Mouse (Mus musculus): ENCODE results near the gene Islr.

Gene Islr

DNA sequence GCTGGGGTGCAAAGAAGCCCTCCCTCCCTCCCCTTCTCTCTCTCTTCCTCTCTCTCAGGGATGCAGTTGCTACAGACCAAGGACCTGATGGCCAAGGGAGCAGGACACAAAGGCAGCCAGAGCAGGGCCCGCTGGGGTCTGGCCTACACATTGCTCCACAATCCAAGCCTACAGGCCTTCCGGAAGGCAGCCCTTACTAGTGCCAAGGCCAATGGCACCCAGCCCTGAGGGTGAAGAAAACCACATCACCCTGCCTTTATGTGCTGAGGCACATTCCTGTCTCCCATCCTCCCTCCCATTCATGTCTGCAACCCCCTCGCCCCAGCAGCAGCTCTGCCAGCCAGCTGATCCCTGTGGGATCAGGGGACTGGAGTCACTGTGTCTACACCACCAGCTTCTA is 51.0 kb downstream of the Islr start:
- DNase-seq (ENCODE audit: low read depth, low spot score): no peak

- DNase-seq (ENCODE audit: low read depth, low spot score): no peak
These were observed 53.3 kb downstream of the Islr start for GRCm38 (mm10) chr9:58150733-58151361.

GRCm38 (mm10) chr9:58148806-58149205 is 55.3 kb downstream of the Islr start:
- no peak for DNase-seq (ENCODE audit: low read depth, low spot score)

DNA sequence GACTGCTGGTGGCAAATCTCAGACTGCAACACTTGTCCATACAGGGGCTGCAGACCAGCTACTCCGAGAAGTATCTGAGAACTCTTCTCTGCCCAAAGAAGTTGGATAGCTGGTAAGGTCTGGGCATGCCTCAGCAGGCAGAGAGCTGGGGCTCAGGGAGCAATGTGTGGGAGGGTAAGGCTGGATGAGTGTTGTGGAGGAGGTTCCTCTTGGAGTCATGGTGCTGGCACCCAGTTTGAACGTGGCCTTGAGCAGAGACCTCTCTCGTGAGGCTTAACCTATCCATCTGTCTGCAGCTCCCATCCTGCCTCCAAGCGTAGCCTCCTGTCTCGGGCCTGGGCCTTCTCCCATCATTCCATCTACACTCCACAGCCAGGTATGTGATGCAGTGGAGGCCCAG is 58.7 kb downstream of the Islr start:
- no peak for DNase-seq (ENCODE audit: low read depth, low spot score)

- no peak for DNase-seq (ENCODE audit: low read depth, low spot score)
These were observed 59.4 kb downstream of the Islr start for GRCm38 (mm10) chr9:58144664-58145063.

GRCm38 (mm10) chr9:58143419-58143818 is 60.7 kb downstream of the Islr start:
- DNase-seq (ENCODE audit: low read depth, low spot score): no peak

DNA sequence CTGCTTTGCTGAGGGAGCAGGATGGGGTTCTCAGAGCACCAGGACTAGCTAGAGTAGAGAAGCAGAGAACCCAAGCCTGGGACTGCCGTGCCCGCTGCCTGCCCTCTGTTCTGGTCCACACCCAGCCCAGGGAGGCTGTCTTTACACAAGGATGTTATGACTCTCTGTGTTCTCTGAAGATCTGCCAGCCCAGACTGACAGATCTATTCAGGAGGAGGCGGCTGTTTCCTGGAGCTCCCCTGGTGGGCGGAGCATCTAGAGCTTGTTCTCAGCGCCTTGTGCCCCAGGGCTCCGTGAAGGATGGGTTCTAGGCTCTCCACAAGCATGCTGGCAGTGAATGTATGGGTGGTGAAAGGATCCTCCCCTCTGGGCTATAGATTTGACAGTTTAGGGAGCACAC is 64.2 kb downstream of the Islr start:
- DNase-seq (ENCODE audit: low read depth, low spot score): no peak

DNA sequence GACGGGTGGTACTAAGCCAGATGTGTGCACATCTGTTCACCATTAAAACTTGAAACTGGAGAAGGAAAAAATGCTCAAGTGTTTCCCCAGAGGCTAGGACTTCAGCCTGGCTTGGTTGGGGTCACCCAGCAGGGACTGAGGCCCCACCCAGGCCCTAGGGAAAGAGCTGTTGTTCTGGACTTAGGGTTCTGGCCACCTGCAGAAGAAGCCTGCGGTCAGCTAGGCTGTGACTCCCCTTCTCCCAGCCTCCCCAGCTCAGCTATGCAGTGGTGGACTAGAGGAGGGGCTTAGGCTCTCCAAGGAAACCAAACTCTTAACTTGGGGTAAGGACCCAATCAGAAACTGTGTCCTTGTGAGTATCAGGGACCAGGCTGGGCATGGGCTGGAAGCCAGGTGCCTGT is 68.2 kb downstream of the Islr start:
- no peak for DNase-seq (ENCODE audit: low read depth, low spot score)

DNA sequence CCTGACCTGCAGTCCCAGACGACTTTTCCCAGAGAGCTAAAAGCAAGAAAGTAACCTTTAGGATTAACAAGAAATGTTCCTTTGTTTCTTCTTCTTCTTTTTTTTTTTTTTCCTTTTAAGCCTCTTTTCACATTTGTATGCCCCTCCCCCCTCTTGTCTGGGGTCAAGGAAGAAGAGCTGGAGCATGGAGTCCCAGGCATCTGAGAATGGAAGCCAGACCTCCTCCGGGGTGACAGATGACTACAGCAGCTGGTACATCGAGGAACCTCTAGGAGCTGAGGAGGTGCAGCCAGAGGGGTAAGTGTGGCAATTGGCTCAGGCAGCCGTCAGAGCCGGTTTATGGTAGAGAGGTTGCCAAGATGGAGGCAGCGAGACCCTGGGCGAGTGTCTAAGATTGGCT is 69.2 kb downstream of the Islr start:
- no peak for DNase-seq (ENCODE audit: low read depth, low spot score)

DNA sequence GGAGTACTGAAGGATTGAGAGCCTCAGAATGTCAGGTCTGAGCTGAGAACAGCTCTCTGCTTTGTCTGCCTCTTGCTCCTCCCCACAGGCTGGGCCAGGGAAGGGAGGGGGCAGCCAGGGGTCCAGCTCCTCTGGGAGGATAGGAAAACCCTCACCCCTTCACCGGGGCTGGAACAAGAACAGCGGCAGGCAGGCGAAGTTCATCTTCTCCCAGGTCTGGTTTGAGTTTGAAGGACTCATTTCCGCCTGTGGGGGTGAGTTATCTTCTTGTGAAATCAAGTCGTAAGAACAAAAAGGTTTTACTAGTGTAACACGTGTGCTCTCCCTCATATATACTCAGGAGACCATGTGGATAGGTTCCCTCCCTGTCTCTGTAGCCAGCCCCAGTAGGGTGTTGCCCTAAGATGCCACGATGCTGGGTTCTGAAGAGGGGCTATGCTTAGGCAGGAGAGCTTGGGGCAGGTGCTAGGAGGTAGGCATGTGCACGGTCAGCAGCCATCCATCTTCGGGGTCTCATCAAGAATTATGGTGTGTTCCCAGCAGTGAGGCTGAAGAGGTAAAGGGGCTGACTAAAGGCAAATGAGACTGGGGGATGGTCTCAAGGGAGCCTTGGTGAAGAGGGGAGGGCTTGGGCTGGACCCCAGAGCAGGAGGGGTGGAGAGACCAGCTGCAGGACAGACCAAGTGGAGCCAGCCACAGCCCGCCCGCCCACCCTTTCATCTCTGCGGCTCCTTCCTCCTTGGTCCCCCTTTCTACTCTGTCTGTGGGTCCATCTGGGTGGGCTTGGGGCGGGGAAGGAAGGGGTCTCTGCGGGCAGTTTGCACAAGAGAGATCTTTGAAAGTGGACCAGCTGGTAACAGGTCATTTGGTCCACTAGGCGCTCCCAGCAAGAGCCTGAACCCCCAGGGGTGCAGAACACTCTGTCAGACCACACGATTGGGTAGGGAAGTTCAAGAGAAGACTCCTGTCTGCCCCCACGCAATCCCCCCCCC is 69.9 kb downstream of the Islr start:
- DNase-seq (ENCODE audit: low read depth, low spot score): no peak

DNA sequence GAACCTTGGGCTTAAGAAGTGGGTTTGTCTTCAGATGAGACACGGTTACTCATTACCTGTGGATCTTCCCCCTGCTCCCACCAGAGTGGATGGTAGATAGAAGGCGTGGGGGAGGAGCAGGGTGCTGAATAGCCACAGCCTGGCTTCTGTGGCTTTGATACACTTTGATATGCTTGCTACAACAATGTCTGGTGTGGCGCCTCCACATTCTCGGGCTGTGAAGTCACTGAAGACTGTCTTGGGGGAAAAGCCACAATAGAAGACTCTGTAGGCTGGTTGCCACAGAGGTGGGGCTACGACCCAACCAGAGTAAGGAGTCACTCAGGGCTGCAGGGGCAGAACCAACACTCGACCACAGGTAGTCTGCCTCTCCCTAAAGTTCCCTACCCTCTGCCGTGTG is 72.4 kb downstream of the Islr start:
- DNase-seq (ENCODE audit: low read depth, low spot score): no peak

DNA sequence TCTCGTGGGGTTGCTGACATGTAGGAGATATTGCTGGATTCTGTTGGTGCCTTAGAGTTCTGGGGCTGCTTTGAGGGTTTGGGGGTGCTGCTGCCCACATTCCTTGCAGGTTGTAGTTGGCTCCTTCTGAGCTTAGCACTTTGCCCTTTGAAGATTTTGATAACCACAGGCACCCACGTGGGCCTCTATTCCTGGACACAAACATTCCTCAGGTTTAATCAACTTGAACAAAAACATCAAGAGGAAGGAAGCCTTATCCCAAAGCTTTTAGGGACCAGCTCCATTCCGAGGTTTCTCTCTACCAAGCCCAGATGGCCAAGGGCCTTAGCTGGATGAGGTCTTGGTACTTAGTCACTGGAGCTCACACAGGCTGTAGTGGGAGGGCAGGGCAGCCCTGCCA is 73.2 kb downstream of the Islr start:
- no peak for DNase-seq (ENCODE audit: low read depth, low spot score)

DNA sequence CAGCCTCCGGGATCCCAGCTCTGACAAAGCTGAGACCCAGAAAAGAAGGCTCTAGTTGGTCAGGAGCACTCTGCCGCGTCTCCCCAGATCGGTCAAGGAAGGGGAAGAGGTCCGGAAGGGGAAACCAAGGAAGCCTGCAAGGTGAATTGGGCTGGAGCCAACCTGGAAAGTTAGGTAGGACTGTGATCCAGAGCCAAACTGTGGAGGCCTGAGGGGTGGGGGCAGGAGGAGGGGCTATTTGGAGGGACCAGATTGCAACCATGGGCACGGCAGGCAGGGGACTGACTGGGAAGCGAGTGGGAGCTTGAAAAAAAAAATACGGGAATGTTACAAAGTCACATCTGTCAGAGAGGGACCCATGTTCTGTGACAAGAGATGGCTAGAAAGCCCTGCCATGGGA is 74.6 kb downstream of the Islr start:
- no peak for DNase-seq (ENCODE audit: low read depth, low spot score)

DNA sequence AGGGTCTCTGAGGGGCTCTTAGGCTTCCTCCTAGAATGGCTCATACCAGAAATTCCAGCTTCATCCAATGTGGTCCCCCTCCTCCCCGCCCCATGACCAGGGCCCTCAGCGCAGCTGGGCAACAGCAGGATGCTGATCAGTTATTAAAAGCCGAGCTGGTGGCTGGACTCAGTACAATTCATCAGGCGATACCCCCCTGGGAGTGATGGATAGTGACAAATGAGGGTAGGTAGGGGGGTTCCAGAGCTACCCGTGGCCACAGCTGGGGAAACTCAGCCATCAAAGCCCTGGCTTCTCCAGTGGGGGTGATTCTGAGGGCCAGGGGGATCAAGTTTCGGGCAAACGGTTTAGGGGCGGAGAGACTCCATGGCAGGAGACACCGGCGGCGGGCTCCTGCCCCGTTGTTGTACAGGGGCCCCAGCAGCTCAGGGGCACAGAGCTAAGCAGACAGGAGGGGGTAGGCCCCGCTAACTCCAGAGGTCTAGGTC is 75.1 kb downstream of the Islr start:
- DNase-seq (ENCODE audit: low read depth, low spot score): no peak

GRCm38 (mm10) chr9:58125811-58126210 is 78.3 kb downstream of the Islr start:
- DNase-seq (ENCODE audit: low read depth, low spot score): no peak

DNA sequence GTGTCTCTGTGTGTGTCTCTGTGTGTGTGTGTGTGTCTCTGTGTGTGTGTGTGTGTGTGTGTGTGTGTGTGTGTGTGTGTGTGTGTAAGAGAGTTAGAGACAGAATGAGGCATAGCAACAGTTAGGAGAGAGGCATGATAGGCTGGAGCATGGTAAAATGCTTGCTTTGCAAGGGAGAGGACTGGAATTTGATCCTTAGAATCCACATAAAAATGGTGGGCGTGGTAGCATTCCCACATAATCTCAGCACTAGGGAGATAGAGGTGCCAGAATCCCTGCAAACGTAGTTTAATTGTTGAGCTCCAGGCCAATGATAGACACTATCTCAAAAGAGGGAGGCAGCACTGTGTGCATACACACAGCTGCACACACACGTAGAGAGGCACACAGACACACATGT is 79.0 kb downstream of the Islr start:
- DNase-seq (ENCODE audit: low read depth, low spot score): no peak

GRCm38 (mm10) chr9:58118671-58119070 is 85.4 kb downstream of the Islr start, which contains the start of gene Ccdc33:
Gene Ccdc33 (minus strand): TSS chr9:58118823.
- DNase-seq (ENCODE audit: low read depth, low spot score): no peak

GRCm38 (mm10) chr9:58116024-58116651 is 88.0 kb downstream of the Islr start:
- DNase-seq (ENCODE audit: low read depth, low spot score): no peak

DNA sequence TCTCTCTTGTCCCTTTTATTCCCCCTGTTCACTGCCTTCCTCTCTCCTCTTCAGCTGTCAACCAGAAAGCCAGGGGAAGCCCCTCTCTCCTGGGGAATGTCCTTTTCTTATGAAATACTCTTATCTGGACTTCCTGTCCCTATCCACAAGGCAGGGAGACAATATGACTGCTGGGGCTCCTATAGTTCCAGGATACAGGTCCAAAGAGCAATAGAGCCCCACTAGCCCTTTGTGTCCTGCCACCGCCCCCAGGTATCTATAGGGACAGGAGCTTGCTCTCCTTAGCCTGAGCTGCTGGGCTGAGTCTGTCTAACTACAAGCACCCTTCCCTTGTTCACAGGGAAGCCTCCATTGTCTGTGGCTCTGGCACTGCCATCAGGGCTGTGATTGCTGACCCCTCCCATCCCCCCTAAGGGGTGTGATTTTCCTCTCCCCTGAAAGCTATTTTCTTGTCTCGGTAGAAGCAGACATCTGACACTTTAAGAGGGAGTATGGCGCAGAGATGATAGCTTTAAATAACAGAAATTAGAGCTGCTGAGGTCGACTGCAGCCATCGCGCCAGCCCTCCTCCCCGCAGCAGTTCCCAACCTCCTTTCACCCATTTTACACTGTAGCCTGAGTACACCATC is 88.7 kb downstream of the Islr start:
- DNase-seq (ENCODE audit: low read depth, low spot score): no peak

GRCm38 (mm10) chr9:58114019-58114418 is 90.1 kb downstream of the Islr start:
- DNase-seq (ENCODE audit: low read depth, low spot score): no peak

GRCm38 (mm10) chr9:58113279-58113884 is 90.7 kb downstream of the Islr start:
- DNase-seq (ENCODE audit: low read depth, low spot score): no peak

Measured in A20 (cell line).